Mouse (Mus musculus) right cerebral cortex, postnatal 36 days (tissue): ENCODE measurements around the gene Dbt.
"Not testable (repeated sequence)": the region's sequence is repeated elsewhere in the genome, so short reads cannot be mapped to it uniquely, and the experiment has no call there.

ENCODE experiments used
- DNase-seq, 2 experiments: peaks; one replicate each; pipeline ENCODE4 v3.0.0; 2022; ENCODE audit warnings: low spot score in 2 of 2, mixed read lengths in 1 of 2

Dbt gene

GRCm38 (mm10) chr3:116542070-116542469 is 29.2 kb downstream of the Dbt start:
- DNase-seq, result no peak

DNA sequence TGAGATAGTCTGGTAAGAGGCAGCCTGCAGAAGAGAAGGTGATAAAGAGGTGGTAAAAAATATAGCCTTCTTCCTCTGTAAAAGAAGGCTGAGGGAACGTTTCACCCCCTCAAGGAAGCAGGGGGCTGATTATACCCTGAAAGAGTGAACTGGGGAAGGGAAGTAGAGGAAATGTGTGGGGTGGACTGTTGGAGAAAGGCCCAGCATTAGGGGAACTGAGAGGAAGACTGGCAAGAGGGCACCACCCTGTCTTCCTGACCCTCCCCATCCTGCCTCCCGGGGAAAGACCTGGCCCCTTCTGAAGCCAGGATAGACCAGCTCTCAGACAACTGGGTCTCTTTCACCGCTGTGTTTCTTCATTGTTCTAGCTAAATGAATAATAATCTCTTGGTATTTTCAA is 29.7 kb downstream of the Dbt start:
- DNase-seq, result no peak

DNA sequence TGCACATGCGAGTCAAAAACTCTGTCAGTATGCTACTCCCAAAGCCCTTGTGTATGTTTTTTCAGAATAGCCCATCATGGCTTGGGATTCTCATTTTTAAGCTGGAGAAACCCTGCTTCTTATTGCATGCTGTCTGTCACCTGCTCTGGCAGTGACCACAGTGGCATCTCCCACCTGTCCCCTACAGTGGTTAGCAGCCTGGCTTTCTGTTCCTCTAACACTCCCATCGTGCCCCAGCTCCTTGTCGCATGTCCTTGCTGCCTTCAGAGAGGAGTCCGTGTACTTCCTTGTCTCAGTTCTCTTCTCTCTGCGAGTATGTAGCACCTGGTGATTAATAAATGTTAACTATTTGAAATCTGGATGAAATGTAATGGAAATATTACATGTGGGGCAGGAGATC is 34.6 kb downstream of the Dbt start:
- no peak for DNase-seq

GRCm38 (mm10) chr3:116551362-116551761 is 38.5 kb downstream of the Dbt start:
- peak in 1 of 2 experiments; percentile 32 for DNase-seq

DNA sequence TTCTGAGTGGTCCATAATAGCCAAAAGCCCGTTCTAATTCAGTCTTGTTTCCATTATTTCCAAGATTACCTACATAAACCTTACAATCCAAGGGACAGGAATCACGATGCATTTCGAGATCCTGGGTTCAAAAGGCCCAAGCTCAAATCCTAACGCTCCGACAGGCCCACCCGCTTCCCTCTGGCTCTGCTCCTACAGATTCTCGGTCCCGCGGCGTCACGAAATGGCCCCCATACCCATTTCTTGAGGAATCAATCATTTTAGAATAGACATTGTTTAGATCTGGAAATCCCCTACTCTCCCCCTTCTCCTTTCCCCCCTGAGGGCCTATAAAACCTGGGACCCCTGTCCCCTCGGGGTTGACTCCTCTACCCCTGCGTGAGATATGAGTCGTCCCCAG is 48.4 kb downstream of the Dbt start:
- not testable (repeated sequence) for DNase-seq

GRCm38 (mm10) chr3:116562408-116563094 is 49.7 kb downstream of the Dbt start, which contains the start of gene Lrrc39:
Gene Lrrc39, plus strand, starts transcription at chr3:116562973.
- no peak for DNase-seq

DNA sequence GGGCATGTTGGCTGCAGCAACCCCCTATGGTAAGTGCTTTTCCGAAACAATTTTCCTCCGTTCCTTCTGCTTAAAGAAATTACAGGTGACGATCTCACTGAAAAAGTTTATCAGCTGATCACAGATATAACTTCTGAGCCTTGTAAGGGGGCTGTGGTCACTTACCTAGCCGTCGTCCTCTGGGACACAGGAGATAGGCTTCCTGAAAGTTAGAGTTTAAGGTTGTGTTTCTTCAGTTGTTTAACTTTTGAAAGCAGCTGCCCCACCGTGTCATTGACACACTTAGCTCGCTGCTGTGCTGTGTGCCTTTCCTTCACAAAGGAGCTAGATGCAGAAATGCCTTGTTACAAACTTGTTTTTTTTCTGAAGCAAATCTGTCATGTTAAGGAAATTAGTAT is 50.2 kb downstream of the Dbt start:
- no peak for DNase-seq

GRCm38 (mm10) chr3:116570628-116571027 is 57.8 kb downstream of the Dbt start:
- no peak for DNase-seq

DNA sequence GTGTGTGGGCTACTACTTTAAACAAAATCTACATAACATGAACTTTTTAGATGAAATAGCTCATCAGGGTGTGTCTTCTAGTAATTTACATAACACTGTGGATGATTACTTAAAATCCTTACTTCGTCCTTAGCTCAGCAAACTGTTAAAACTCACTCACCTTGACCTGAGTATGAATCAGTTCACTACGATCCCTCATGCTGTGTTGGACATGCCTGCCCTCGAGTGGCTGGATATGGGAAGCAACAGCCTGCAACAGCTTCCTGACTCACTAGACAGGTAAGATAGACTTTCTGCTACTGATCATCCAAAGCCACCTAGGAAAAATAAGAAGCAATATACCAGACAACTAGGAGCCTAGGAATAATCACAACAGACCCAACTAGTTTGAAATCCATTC is 64.4 kb downstream of the Dbt start:
- DNase-seq, result no peak

GRCm38 (mm10) chr3:116582201-116582600 is 69.3 kb downstream of the Dbt start:
- peak; percentile 27 to 61 for DNase-seq

DNA sequence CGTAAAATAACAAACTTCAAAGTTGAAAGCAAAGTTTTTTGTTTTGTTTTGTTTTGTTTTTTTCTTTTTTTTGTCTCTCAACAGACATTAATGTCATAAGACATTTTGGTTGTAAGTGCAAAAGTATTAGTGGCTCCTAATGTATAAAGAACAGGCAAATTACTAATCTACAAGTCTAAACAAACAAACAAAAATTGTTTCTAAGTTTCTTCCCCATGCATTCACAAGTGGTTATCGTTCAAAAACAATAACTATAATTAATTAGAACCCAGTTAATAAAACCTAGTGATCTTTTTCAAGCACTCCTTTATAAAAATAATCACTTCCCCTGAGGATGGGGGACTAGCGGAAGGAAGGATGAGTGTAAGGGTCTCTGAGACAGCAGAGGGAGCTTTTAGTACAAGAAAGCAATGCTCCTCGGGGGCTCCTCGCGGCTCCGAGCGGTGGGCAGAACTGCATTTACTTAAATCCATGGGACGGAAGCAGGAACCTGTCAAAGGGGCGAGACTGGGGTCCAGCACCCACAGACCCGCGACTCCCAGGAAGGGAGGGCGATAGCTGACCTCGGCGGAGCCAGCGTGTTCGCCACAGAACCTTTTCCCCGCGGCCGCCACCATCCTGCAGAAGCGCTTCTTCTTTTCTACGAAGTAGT is 81.3 kb downstream of the Dbt start:
- DNase-seq, result no peak

DNA sequence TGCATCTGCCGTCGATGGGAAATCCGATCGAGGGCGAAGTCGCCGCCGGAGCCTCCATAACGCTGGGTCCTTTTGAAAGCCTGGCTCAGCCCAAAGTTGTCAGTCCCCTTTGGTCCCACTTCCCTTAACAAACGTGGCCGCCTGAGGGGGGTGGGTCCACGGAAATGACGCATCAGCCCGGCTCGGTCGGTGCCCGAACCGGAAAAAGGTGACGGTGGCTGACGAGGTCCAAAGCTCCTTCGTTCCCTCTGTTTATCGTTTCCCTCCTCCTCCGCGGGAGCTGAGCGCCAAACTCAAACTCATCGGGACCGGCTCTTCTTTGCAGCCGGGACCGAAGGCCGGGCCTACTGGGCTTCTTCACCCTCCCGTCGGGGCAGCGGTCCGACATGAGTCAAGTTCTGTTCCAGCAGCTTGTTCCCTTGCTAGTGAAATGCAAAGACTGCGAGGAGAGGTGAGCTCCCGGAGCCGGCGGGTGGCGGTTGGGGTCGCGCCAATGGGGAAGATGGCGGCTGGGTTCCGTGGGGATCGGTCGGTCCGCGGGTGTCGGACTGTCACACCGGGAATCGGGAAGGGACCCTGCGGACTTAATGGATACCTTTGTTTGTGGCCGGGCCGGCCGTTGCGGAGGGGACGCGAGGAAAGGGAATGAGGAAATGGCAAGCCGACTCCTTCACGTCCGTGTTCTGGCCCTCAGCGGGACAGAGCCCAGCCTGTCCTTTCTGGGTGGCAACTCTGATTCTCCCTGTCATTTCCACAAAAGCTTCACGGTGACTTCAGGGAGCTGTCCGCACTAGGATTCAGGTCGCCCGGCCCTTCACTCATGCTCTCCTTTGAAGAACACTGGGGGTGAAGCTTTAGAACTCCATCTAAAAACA is 82.1 kb downstream of the Dbt start, which contains the start of gene Sass6:
Gene Sass6 (plus strand): TSS at position 255 of the 875 bp plus-strand sequence.
- peak; percentile 95 to 96 for DNase-seq

GRCm38 (mm10) chr3:116595603-116595991 is 82.7 kb downstream of the Dbt start:
- no peak for DNase-seq
